Mouse (Mus musculus) CH12.LX (cell line): Measurements from ENCODE around the gene Prmt1. TPM values are rescaled to one million over a fixed set of nuclear protein-coding genes. Genes with fewer than 3 reads are reported as not detected.

ENCODE experiments used
- DNase-seq: peaks from one replicate; pipeline ENCODE4 v3.0.0-alpha.2; 2013; ENCODE audit errors: extremely low read depth
- H3K27ac ChIP-seq: 2 replicates; pipeline ENCODE4 v1.5.1; 2012; ENCODE audit warnings: low read depth, mild to moderate bottlenecking, control low read depth, moderate library complexity; ENCODE audit not compliant: insufficient read depth
- H3K27me3 ChIP-seq: replicated peaks from 2 replicates; pipeline ENCODE3; 2012; ENCODE audit warnings: inconsistent platforms
- H3K36me3 ChIP-seq, 2 experiments: replicated peaks in 1 of 2; 2 replicates each; pipeline versions ENCODE3 to v1.6.1; 2012; ENCODE audit warnings: inconsistent platforms in 1 of 2, low read length in 1 of 2, mild to moderate bottlenecking in 1 of 2, mixed read lengths in 1 of 2, moderate library complexity in 1 of 2; ENCODE audit not compliant: control insufficient read depth in 1 of 2, insufficient read depth in 1 of 2
- H3K4me1 ChIP-seq, 2 experiments: 2 replicates each; pipeline ENCODE4 v1.6.1; 2012; ENCODE audit warnings: inconsistent platforms in 1 of 2, moderate library complexity in 1 of 2; ENCODE audit not compliant: insufficient read depth in 2 of 2, control insufficient read depth in 1 of 2
- H3K4me2 ChIP-seq: 2 replicates; pipeline ENCODE4 v1.6.1; 2012; ENCODE audit warnings: low read depth, mild to moderate bottlenecking, control low read depth; ENCODE audit not compliant: poor library complexity, insufficient read depth, severe bottlenecking
- H3K4me3 ChIP-seq, 3 experiments: fragments of 150-350 bp in 1 of 3; sonication (generic) in 1 of 3; replicated peaks in 1 of 3; 2 replicates each; pipeline versions ENCODE3 to v1.5.1; 2011 to 2012; ENCODE audit warnings: low read depth in 2 of 3, low read length in 2 of 3, mild to moderate bottlenecking in 2 of 3, moderate library complexity in 2 of 3, control low read depth in 1 of 3, improper control_type of control experiment in 1 of 3, inconsistent platforms in 1 of 3, mixed read lengths in 1 of 3; ENCODE audit not compliant: poor library complexity in 1 of 3
- H3K79me2 ChIP-seq: replicated peaks from 2 replicates; pipeline ENCODE4 v1.6.1; 2012; ENCODE audit warnings: mild to moderate bottlenecking, moderate library complexity; ENCODE audit not compliant: control insufficient read depth, poor library complexity, insufficient read depth, severe bottlenecking; ENCODE audit errors: extremely low read depth
- H3K9ac ChIP-seq: 2 replicates; pipeline ENCODE4 v1.6.1; 2012; ENCODE audit warnings: low read depth, mild to moderate bottlenecking, control low read depth, moderate library complexity; ENCODE audit not compliant: insufficient read depth
- H3K9me3 ChIP-seq: replicated peaks from 2 replicates; pipeline ENCODE3; 2012; ENCODE audit warnings: low read length, inconsistent platforms, mixed read lengths
- BHLHE40 ChIP-seq: IDR thresholded peaks from 2 replicates; pipeline ENCODE4 v1.6.1; 2011; ENCODE audit warnings: mild to moderate bottlenecking, low read depth, low read length, improper control_type of control experiment
- CHD1 ChIP-seq: IDR thresholded peaks from 2 replicates; pipeline ENCODE4 v1.6.1; 2012; ENCODE audit warnings: low read depth, low read length, improper control_type of control experiment, inconsistent platforms
- CHD2 ChIP-seq: IDR thresholded peaks from 2 replicates; pipeline ENCODE4 v1.6.1; 2011; ENCODE audit warnings: low read length, improper control_type of control experiment
- CTCF ChIP-seq, 2 experiments: IDR thresholded peaks in 1 of 2; conservative IDR thresholded peaks in 1 of 2; 2 replicates each; pipeline ENCODE4 v1.5.1; 2011 to 2012; ENCODE audit warnings: low read depth in 2 of 2, low read length in 2 of 2, improper control_type of control experiment in 1 of 2, inconsistent platforms in 1 of 2, mild to moderate bottlenecking in 1 of 2, moderate library complexity in 1 of 2
- EP300 ChIP-seq: IDR thresholded peaks from 2 replicates; pipeline ENCODE4 v1.6.1; 2011; ENCODE audit warnings: low read length, improper control_type of control experiment
- ETS1 ChIP-seq: conservative IDR thresholded peaks from 2 replicates; pipeline ENCODE4 v1.6.1; 2012; ENCODE audit warnings: low read depth, mild to moderate bottlenecking, inconsistent platforms, low read length, improper control_type of control experiment, moderate library complexity
- GABPA ChIP-seq: IDR thresholded peaks from 2 replicates; pipeline ENCODE4 v1.6.1; 2012; ENCODE audit warnings: low read depth, low read length, improper control_type of control experiment, inconsistent platforms; ENCODE audit not compliant: insufficient replicate concordance
- HCFC1 ChIP-seq: IDR thresholded peaks from 2 replicates; pipeline ENCODE4 v1.6.1; 2012; ENCODE audit warnings: low read depth, mild to moderate bottlenecking, inconsistent platforms, low read length, improper control_type of control experiment
- IRF4 ChIP-seq: IDR thresholded peaks from 2 replicates; pipeline ENCODE4 v1.6.1; 2014; ENCODE audit warnings: low read depth, mild to moderate bottlenecking, inconsistent platforms, low read length, improper control_type of control experiment
- MAZ ChIP-seq: IDR thresholded peaks from 2 replicates; pipeline ENCODE4 v1.6.1; 2012; ENCODE audit warnings: low read depth, mild to moderate bottlenecking, inconsistent platforms, low read length, improper control_type of control experiment, moderate library complexity
- MXI1 ChIP-seq: IDR thresholded peaks from 2 replicates; pipeline ENCODE4 v1.6.1; 2011; ENCODE audit warnings: mild to moderate bottlenecking, low read depth, low read length, improper control_type of control experiment
- MYC ChIP-seq: IDR thresholded peaks from 2 replicates; pipeline ENCODE4 v1.6.1; 2011; ENCODE audit warnings: low read depth, mild to moderate bottlenecking, improper control_type of control experiment, low read length
- NELFE ChIP-seq: IDR thresholded peaks from 2 replicates; pipeline ENCODE4 v1.6.1; 2011; ENCODE audit warnings: low read depth, low read length, improper control_type of control experiment
- NRF1 ChIP-seq: IDR thresholded peaks from 2 replicates; pipeline ENCODE4 v1.6.1; 2014; ENCODE audit warnings: low read depth, mild to moderate bottlenecking, inconsistent platforms, low read length, improper control_type of control experiment, moderate library complexity
- PAX5 ChIP-seq: IDR thresholded peaks from 2 replicates; pipeline ENCODE4 v1.6.1; 2012; ENCODE audit warnings: low read length, inconsistent platforms, mixed read lengths
- POLR2AphosphoS2 ChIP-seq: IDR thresholded peaks from 2 replicates; pipeline ENCODE4 v1.6.1; 2011; ENCODE audit warnings: low read depth, low read length, improper control_type of control experiment
- RAD21 ChIP-seq: IDR thresholded peaks from 2 replicates; pipeline ENCODE4 v1.6.1; 2011; ENCODE audit warnings: low read depth, mild to moderate bottlenecking, low read length, improper control_type of control experiment, moderate library complexity
- TBP ChIP-seq: conservative IDR thresholded peaks from 2 replicates; pipeline ENCODE4 v1.6.1; 2011; ENCODE audit warnings: low read depth, low read length, improper control_type of control experiment
- USF1 ChIP-seq: IDR thresholded peaks from 2 replicates; pipeline ENCODE4 v1.6.1; 2014; ENCODE audit warnings: low read depth, mild to moderate bottlenecking, inconsistent platforms, low read length, improper control_type of control experiment
- ZC3H11A ChIP-seq: IDR thresholded peaks from 2 replicates; pipeline ENCODE4 v1.6.1; 2012; ENCODE audit warnings: low read depth, mild to moderate bottlenecking, inconsistent platforms, low read length, improper control_type of control experiment
- ZKSCAN1 ChIP-seq: IDR thresholded peaks from 2 replicates; pipeline ENCODE4 v1.6.1; 2012; ENCODE audit warnings: low read depth, inconsistent platforms, low read length, improper control_type of control experiment, borderline replicate concordance
- ZNF384 ChIP-seq: IDR thresholded peaks from 2 replicates; pipeline ENCODE4 v1.6.1; 2012; ENCODE audit warnings: low read depth, low read length, improper control_type of control experiment, inconsistent platforms
- dilution Hi-C: fragments of 300-500 bp; cut with MboI; formaldehyde crosslinking; loops from 2 replicates; pipeline ENCODE4 v1.14.3; 2020; ENCODE audit warnings: low sequenced_read_pairs; ENCODE audit not compliant: extremely low pct_unique_long_range_greater_than_20kb, extremely low pct_ligation_motif_present
- in situ Hi-C: fragments of 300-500 bp; cut with MboI; formaldehyde crosslinking; loops from 3 replicates; pipeline ENCODE4 v1.14.3; 2019; ENCODE audit warnings: low sequenced_read_pairs, low pct_ligation_motif_present, low pct_unique_long_range_greater_than_20kb, mixed read lengths
- polyA plus RNA-seq: library from polyadenylated mRNA; unstranded; fragments of >175 nt; gene quantifications from 2 replicates; pipeline ENCODE4 v1.2.1, GENCODE M21; 2012; ENCODE audit warnings: low read depth; ENCODE audit not compliant: insufficient read length
- total RNA-seq, 2 experiments: library from RNA; depleted of rRNA; stranded (reverse); fragments of 300-350 nt in 1 of 2; fragments of >200 nt in 1 of 2; gene quantifications; 2 replicates each; pipeline ENCODE4 v1.2.3; 2012 to 2014

The Prmt1 gene
- total and polyA plus RNA-seq, 3 experiments = 231 to 642 (median 340) TPM

DNA sequence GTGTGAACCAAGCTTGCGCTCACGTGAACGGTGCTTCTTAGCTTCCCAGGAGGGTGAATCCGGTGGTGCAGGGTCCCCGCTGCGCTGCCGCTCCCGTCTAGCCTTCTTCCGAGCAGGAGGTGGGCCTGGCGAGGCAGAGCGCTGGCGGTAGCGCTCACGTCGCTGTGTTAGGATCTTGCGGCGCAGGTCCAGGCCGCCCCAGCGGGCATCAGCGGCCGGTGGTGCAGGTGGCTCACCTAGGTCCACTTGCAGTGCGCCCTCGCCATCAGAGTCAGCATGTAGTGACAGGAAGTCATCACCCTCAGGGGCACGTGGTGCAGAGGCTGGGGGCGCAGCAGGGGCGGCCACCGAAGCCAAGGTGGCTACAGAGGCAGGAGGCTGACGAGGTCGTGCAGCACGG lies 21.5 kb upstream of the Prmt1 start:
- H3K4me1 ChIP-seq = no peaks in the 10 kb centered on the region
- peaks cover 90 to 94% of the 10 kb centered on the region in 2 experiments for H3K36me3 ChIP-seq
- H3K27me3 ChIP-seq = no peaks in the 10 kb centered on the region
- TF ChIP-seq CHD1 = no peak
- no peak for TF ChIP-seq IRF4
- no peak for TF ChIP-seq ZNF384
- TF ChIP-seq POLR2AphosphoS2 = no peak
- TF ChIP-seq BHLHE40 = no peak
- TF ChIP-seq MYC = no peak
- no peak for TF ChIP-seq USF1
- TF ChIP-seq GABPA = no peak
- TF ChIP-seq PAX5 = no peak
- TF ChIP-seq NELFE = no peak
- TF ChIP-seq NRF1 = no peak
- no peak for TF ChIP-seq ZC3H11A
- TF ChIP-seq MXI1 = no peak
- no peak for TF ChIP-seq ETS1
- no peak for TF ChIP-seq HCFC1
- no peak for TF ChIP-seq ZKSCAN1
- no peak for TF ChIP-seq EP300
- no peak for TF ChIP-seq TBP
- TF ChIP-seq CHD2 = no peak
- dilution Hi-C loops = no loop called here
- H3K9me3 ChIP-seq = no peaks in the 10 kb centered on the region
- in situ Hi-C loops = no loop called here
- no peak overlapping the region for H3K9ac ChIP-seq
- no peak for DNase-seq
- H3K27ac ChIP-seq = no peak overlapping the region
- no peaks in the 10 kb centered on the region for H3K79me2 ChIP-seq
- H3K4me3 ChIP-seq = no peak overlapping the region
- H3K4me2 ChIP-seq = no peak overlapping the region

DNA sequence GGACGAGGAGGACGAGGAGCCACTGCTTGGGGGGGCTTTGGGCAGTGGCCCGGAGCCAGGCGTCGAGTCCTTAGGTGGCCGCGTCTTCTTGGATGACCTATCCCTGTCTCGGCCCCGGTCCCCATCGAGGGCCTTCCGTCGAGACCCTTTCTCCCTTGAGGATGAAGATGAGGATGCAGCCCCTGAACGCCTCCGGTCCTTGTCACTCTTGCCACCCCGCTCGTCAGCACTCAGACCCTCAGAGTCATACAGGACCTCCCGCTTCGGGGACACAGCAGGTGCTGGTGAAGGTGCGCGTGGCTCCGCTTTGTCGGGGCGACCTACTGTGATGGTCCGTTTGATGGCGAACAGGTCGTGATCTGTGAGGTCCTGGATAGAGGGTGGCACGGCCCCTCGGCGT lies 20.8 kb upstream of the Prmt1 start:
- H3K9me3 ChIP-seq = no peaks in the 10 kb centered on the region
- no peak overlapping the region for H3K27ac ChIP-seq
- no peak for TF ChIP-seq GABPA
- no peak for TF ChIP-seq NELFE
- no peak for TF ChIP-seq MAZ
- TF ChIP-seq HCFC1 = no peak
- no peak for TF ChIP-seq ZC3H11A
- no peak for TF ChIP-seq ETS1
- no peak for TF ChIP-seq CTCF (conservative IDR thresholded peaks at IDR 0.05 in 1 of 2, IDR thresholded peaks at IDR 0.05 in 1 of 2; ENCODE audit: low read depth in 2 of 2, low read length in 2 of 2)
- no peak for TF ChIP-seq ZNF384
- no peak for TF ChIP-seq MXI1
- no peak for TF ChIP-seq EP300
- TF ChIP-seq ZKSCAN1 = no peak
- no peak for TF ChIP-seq MYC
- no peak for TF ChIP-seq RAD21
- no peak for TF ChIP-seq IRF4
- DNase-seq = no peak
- H3K4me2 ChIP-seq = no peak overlapping the region
- H3K79me2 ChIP-seq = no peaks in the 10 kb centered on the region
- dilution Hi-C loops = no loop called here
- in situ Hi-C loops = no loop called here
- no peaks in the 10 kb centered on the region for H3K27me3 ChIP-seq
- no peak overlapping the region for H3K4me3 ChIP-seq
- H3K36me3 ChIP-seq = peaks cover 88 to 94% of the 10 kb centered on the region in 2 experiments
- H3K9ac ChIP-seq = no peak overlapping the region
- no peaks in the 10 kb centered on the region; a peak in 1 of 4 replicates for H3K4me1 ChIP-seq
